Mouse (Mus musculus): ENCODE results near the gene Gm10570.
A peak's percentile ranks its signal among the peaks of the same experiment; 100 is the strongest.

Gm10570 gene

GRCm38 (mm10) chr4:130304746-130305145, 3.7 kb downstream of the Gm10570 start:
- DNase-seq (ENCODE audit: low read depth), result no peak

GRCm38 (mm10) chr4:130302285-130302870, 6.1 kb downstream of the Gm10570 start:
- DNase-seq (ENCODE audit: low read depth), result no peak

- no peak for DNase-seq (ENCODE audit: low read depth)
Observed at GRCm38 (mm10) chr4:130299629-130300018, 8.8 kb downstream of the Gm10570 start.

- DNase-seq (ENCODE audit: low read depth), result no peak
Observed at GRCm38 (mm10) chr4:130298877-130299628, 9.4 kb downstream of the Gm10570 start.

GRCm38 (mm10) chr4:130297123-130297529, 11.3 kb downstream of the Gm10570 start:
- peak; percentile 60 for DNase-seq (ENCODE audit: low read depth)

GRCm38 (mm10) chr4:130296243-130296965, 12.1 kb downstream of the Gm10570 start:
- DNase-seq (ENCODE audit: low read depth), result no peak

- DNase-seq (ENCODE audit: low read depth), result no peak
Observed at GRCm38 (mm10) chr4:130295047-130295745, 13.3 kb downstream of the Gm10570 start.

- no peak for DNase-seq (ENCODE audit: low read depth)
Observed at GRCm38 (mm10) chr4:130294513-130294912, 14.0 kb downstream of the Gm10570 start.

GRCm38 (mm10) chr4:130292271-130292670, 16.2 kb downstream of the Gm10570 start:
- peak; percentile 76 for DNase-seq (ENCODE audit: low read depth)

- DNase-seq (ENCODE audit: low read depth), result no peak
Observed at GRCm38 (mm10) chr4:130289824-130290223, 18.6 kb downstream of the Gm10570 start.

GRCm38 (mm10) chr4:130286531-130286930, 21.9 kb downstream of the Gm10570 start:
- DNase-seq (ENCODE audit: low read depth), result no peak

GRCm38 (mm10) chr4:130283826-130284225, 24.6 kb downstream of the Gm10570 start:
- no peak for DNase-seq (ENCODE audit: low read depth)

GRCm38 (mm10) chr4:130282856-130283255, 25.6 kb downstream of the Gm10570 start:
- DNase-seq (ENCODE audit: low read depth), result no peak

- no peak for DNase-seq (ENCODE audit: low read depth)
Observed at GRCm38 (mm10) chr4:130279105-130279504, 29.4 kb downstream of the Gm10570 start, which contains the start of gene Serinc2. Serinc2 (minus strand) TSS chr4:130279205.

GRCm38 (mm10) chr4:130276573-130277176, 31.8 kb downstream of the Gm10570 start:
- DNase-seq (ENCODE audit: low read depth), result no peak

- DNase-seq (ENCODE audit: low read depth), result no peak
Observed at GRCm38 (mm10) chr4:130275823-130276105, 32.7 kb downstream of the Gm10570 start.

GRCm38 (mm10) chr4:130275016-130275822, 33.3 kb downstream of the Gm10570 start:
- DNase-seq (ENCODE audit: low read depth), result no peak

GRCm38 (mm10) chr4:130274346-130275015, 34.0 kb downstream of the Gm10570 start:
- no peak for DNase-seq (ENCODE audit: low read depth)

GRCm38 (mm10) chr4:130273698-130274345, 34.7 kb downstream of the Gm10570 start:
- no peak for DNase-seq (ENCODE audit: low read depth)

Measured in c-Kit-positive CD71-negative TER-119-negative erythroid progenitor cells, embryonic 14.5 days (primary cell).